Mouse (Mus musculus) heart, embryonic 16.5 days (tissue): ENCODE measurements around the gene Pck1. TPM values are rescaled to one million over a fixed set of nuclear protein-coding genes. Genes with fewer than 3 reads are reported as not detected.

Experiments used
- ATAC-seq: fragments of 200-750 bp; cut with Nextera tagmentation; replicated peaks from 2 replicates; pipeline ENCODE4 v1.8.0; 2017; ENCODE audit warnings: moderate number of reproducible peaks; ENCODE audit not compliant: insufficient read depth, low FRiP score; ENCODE audit errors: extremely low read depth
- H3K27ac ChIP-seq: fragments of 300-500 bp; sonication (generic); 2 replicates; pipeline ENCODE4 v1.5.1; 2014; ENCODE audit warnings: mild to moderate bottlenecking, low read length, control low read depth, moderate library complexity
- H3K27me3 ChIP-seq: fragments of 300-500 bp; sonication (generic); 2 replicates; pipeline ENCODE4 v1.6.1; 2014; ENCODE audit warnings: low read length, mixed read lengths; ENCODE audit not compliant: control insufficient read depth, insufficient read depth
- H3K36me3 ChIP-seq: fragments of 300-500 bp; sonication (generic); 2 replicates; pipeline ENCODE4 v1.6.1; 2014; ENCODE audit not compliant: control insufficient read depth, insufficient read depth
- H3K4me1 ChIP-seq: fragments of 300-500 bp; sonication (generic); 2 replicates; pipeline ENCODE4 v1.6.1; 2014; ENCODE audit warnings: low read length, mixed read lengths; ENCODE audit not compliant: control insufficient read depth, insufficient read depth
- H3K4me2 ChIP-seq: fragments of 300-500 bp; sonication (generic); 2 replicates; pipeline ENCODE4 v1.6.1; 2014; ENCODE audit warnings: low read depth, mild to moderate bottlenecking, control low read depth, low read length
- H3K4me3 ChIP-seq: fragments of 300-500 bp; sonication (generic); 2 replicates; pipeline ENCODE4 v1.5.1; 2014; ENCODE audit warnings: mild to moderate bottlenecking, control low read depth, low read length
- H3K9ac ChIP-seq: fragments of 300-500 bp; sonication (generic); 2 replicates; pipeline ENCODE4 v1.6.1; 2014; ENCODE audit warnings: low read length, control low read depth
- H3K9me3 ChIP-seq: fragments of 300-500 bp; sonication (generic); replicated peaks from 2 replicates; pipeline ENCODE4 v1.6.1; 2016; ENCODE audit warnings: low read length; ENCODE audit not compliant: control insufficient read depth
- WGBS: fragments of 180-500 bp; shearing (Covaris S2); extraction: QIAGEN DNeasy Blood & Tissue Kit; methylation state at CpG from one replicate; pipeline ENCODE4 v1.1.7; 2014; 5-methylcytosine and 5-hydroxymethylcytosine counted together
- polyA plus RNA-seq: library from polyadenylated mRNA; unstranded; fragments of >200 nt; fragmentation: Nextera tagmentation; extraction: Ambion mirVana; gene quantifications from 2 replicates; pipeline ENCODE4 v1.2.1, GENCODE M21; 2015

Pck1 gene
- polyA plus RNA-seq, 1 experiment from 2014 or later, result 0.13 TPM

GRCm38 (mm10) chr2:173182796-173183195 is 29.9 kb downstream of the Pck1 start:
- H3K27me3 ChIP-seq, result peaks cover 7% of the 10 kb centered on the region

GRCm38 (mm10) chr2:173183311-173183710 is 30.5 kb downstream of the Pck1 start:
- no peak for ATAC-seq
- Histone ChIP-seq H3K36me3 (no peaks in the 10 kb centered on the region), H3K27me3 (peaks cover 7% of the 10 kb centered on the region), H3K4me3 (no peak overlapping the region), H3K4me1 (no peaks in the 10 kb centered on the region), H3K27ac (no peak overlapping the region), H3K4me2 (no peak overlapping the region), H3K9ac (no peak overlapping the region), H3K9me3 (no peaks in the 10 kb centered on the region)
- WGBS, result 90% methylated on average over 10 of the region's 10 CpGs

More at GRCm38 (mm10) chr2:173182796-173183195, 29.9 kb downstream of the Pck1 start:
- H3K9ac ChIP-seq, result no peak overlapping the region
- ATAC-seq, result no peak
- H3K4me2 ChIP-seq, result no peak overlapping the region
- no peaks in the 10 kb centered on the region for H3K4me1 ChIP-seq
- no peaks in the 10 kb centered on the region for H3K36me3 ChIP-seq
- no peaks in the 10 kb centered on the region for H3K9me3 ChIP-seq
- WGBS, result 82% methylated on average over 7 of the region's 7 CpGs
- H3K4me3 ChIP-seq, result no peak overlapping the region
- H3K27ac ChIP-seq, result no peak overlapping the region

- Histone ChIP-seq H3K4me2 (no peak overlapping the region), H3K4me3 (no peak overlapping the region), H3K27ac (no peak overlapping the region), H3K27me3 (peaks cover 7% of the 10 kb centered on the region), H3K36me3 (no peaks in the 10 kb centered on the region), H3K4me1 (no peaks in the 10 kb centered on the region), H3K9ac (no peak overlapping the region), H3K9me3 (no peaks in the 10 kb centered on the region)
- 7% methylated on average over 8 of the region's 8 CpGs for WGBS
- ATAC-seq, result no peak
Observed at GRCm38 (mm10) chr2:173183836-173184460, 31.1 kb downstream of the Pck1 start.

- Histone ChIP-seq H3K27ac (no peak overlapping the region), H3K9me3 (no peaks in the 10 kb centered on the region), H3K4me1 (no peaks in the 10 kb centered on the region), H3K9ac (no peak overlapping the region), H3K4me2 (no peak overlapping the region), H3K4me3 (no peak overlapping the region), H3K27me3 (peaks cover 7% of the 10 kb centered on the region), H3K36me3 (no peaks in the 10 kb centered on the region)
- ATAC-seq, result no peak
- WGBS, result 50% methylated on average over 11 of the region's 11 CpGs
Observed at GRCm38 (mm10) chr2:173184475-173185080, 31.7 kb downstream of the Pck1 start.

- Histone ChIP-seq H3K9ac (no peak overlapping the region), H3K4me2 (no peak overlapping the region), H3K27me3 (peaks cover 7% of the 10 kb centered on the region), H3K4me3 (no peak overlapping the region), H3K27ac (no peak overlapping the region), H3K9me3 (no peaks in the 10 kb centered on the region), H3K4me1 (no peaks in the 10 kb centered on the region), H3K36me3 (no peaks in the 10 kb centered on the region)
- no peak for ATAC-seq
- WGBS, result 56% methylated on average over 6 of the region's 6 CpGs
Observed at GRCm38 (mm10) chr2:173185282-173185681, 32.4 kb downstream of the Pck1 start.

- H3K27me3 ChIP-seq, result peaks cover 4% of the 10 kb centered on the region
- H3K4me2 ChIP-seq, result no peak overlapping the region
- no peak overlapping the region for H3K27ac ChIP-seq
- peak; percentile 41; the same call in 1 of the 2 replicates for ATAC-seq
- no peaks in the 10 kb centered on the region for H3K9me3 ChIP-seq
- H3K4me3 ChIP-seq, result no peak overlapping the region
- H3K36me3 ChIP-seq, result no peaks in the 10 kb centered on the region
- H3K9ac ChIP-seq, result no peak overlapping the region
- 22% methylated on average over 26 of the region's 26 CpGs for WGBS
- no peaks in the 10 kb centered on the region for H3K4me1 ChIP-seq
Observed at GRCm38 (mm10) chr2:173186047-173186943, 33.4 kb downstream of the Pck1 start.

- Histone ChIP-seq H3K4me1 (no peaks in the 10 kb centered on the region), H3K27me3 (peaks cover 2% of the 10 kb centered on the region), H3K4me2 (no peak overlapping the region), H3K36me3 (no peaks in the 10 kb centered on the region), H3K27ac (no peak overlapping the region), H3K4me3 (no peak overlapping the region), H3K9ac (no peak overlapping the region), H3K9me3 (no peaks in the 10 kb centered on the region)
- no peak for ATAC-seq
- WGBS, result 37% methylated on average over 8 of the region's 8 CpGs
Observed at GRCm38 (mm10) chr2:173187182-173187855, 34.5 kb downstream of the Pck1 start.

GRCm38 (mm10) chr2:173194796-173195195 is 41.9 kb downstream of the Pck1 start:
- no peak overlapping the region for H3K27ac ChIP-seq
- no peak overlapping the region for H3K4me3 ChIP-seq

More at GRCm38 (mm10) chr2:173194796-173195195, 41.9 kb downstream of the Pck1 start:
- no peak overlapping the region for H3K4me2 ChIP-seq
- no peaks in the 10 kb centered on the region for H3K9me3 ChIP-seq
- no peak overlapping the region for H3K9ac ChIP-seq
- H3K36me3 ChIP-seq, result no peaks in the 10 kb centered on the region
- no peak for ATAC-seq
- 72% methylated on average over 4 of the region's 4 CpGs for WGBS
- no peaks in the 10 kb centered on the region for H3K4me1 ChIP-seq
- H3K27me3 ChIP-seq, result no peaks in the 10 kb centered on the region
